Mouse (Mus musculus) liver, adult (tissue): Measurements from ENCODE around the gene Sap30l.

ENCODE experiments used
- GATA4 ChIP-seq: IDR thresholded peaks from 2 replicates; pipeline ENCODE4 v1.6.1; 2014; ENCODE audit warnings: mild to moderate bottlenecking, low read length; ENCODE audit not compliant: insufficient replicate concordance

Gene Sap30l

DNA sequence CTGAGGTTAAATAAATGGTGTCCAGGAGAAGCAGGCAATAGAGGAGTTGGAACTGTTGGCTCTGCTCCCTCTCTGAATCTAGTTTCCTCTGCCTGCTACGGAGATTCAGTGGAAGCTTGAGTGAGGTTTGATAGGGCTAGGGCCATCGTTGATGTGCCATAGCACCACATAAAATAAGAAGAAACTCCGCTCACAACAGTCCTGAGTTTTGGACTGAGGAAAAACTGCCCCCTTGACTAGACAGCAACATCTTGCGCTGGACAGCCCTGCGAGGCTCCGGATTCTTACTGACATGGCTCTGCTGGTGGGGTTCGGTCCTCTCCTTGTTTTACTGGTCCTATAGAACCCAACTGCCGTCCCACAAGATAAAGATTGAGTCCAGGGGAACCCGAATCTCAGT lies 35.0 kb downstream of the Sap30l start:
- no peak for TF ChIP-seq GATA4

DNA sequence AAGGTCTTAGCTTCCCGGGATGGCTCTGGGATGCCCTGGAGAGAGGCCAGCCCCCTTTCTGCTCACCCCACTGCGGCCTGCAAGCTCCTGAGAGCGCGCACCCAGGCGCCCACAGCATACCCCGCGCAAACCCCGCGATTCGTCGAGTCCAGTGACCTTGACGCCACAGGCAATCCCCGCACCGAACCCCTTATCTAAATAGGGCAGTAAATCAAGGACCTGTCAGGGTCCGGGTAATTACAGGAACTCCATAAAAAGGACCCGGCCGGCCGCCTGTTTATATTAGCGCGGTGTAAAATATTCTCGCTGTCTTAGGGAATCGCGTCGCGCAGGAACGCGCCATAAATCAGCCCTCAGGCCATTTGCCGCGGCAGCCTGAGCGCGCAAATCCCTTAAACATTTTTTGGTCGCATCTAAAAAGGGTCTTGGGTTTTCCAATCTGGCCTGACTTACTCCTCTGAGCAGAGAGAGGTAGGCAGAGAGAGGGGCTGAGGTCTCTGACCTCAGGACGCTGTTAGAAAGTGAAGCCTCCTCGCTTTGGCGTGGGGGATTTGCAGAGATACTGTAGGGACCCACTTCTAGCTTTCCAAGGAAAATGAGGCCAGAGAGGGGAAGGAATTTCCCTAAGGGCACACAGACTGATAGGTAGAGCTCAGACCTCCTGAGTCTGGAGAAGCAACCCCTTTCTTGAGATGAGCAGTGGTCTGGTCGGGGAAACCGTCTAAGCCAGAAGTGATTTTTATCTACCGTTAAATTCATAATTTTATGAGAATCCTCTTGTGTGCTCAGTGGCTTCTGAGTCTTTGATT lies 35.6 kb downstream of the Sap30l start:
- TF ChIP-seq GATA4, result no peak

DNA sequence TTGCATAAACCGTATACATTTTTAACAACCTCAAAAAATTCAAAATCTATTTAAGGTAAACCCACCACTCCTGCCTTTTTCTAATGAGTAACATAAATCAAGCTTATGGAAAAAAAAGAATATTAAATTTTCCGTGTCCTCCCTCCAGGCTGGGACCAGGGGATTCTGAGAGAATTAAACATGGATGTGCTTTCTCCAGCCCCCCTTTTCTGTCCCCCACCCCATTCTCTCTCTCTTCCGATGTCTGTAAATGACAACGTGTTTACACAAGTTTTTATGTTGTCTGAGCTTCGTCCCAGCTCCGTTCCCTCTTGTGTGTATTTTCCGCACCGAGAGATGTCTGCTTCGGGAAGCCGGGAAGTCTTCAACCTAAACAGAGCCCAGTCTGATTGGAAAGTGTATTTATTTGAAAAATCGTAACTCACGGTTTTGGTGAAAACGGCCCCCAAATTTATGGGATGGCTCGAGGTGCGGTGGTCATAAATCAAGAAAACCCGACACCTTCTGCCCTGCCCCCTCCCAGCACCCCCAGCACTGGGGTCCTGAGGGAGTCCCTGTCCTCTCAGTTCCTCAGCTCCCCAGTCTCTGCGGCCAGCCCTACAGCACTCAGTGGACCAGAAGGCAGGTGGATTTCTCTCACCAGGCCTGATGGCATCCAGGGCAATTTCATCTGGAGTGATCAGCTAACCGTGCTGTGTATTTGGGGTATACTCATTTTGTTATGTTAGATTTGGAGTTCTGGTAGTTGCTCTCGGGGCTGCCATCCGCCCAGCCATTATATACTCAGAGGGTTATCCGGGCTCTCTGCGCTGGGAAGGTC lies 36.6 kb downstream of the Sap30l start:
- no peak for TF ChIP-seq GATA4

DNA sequence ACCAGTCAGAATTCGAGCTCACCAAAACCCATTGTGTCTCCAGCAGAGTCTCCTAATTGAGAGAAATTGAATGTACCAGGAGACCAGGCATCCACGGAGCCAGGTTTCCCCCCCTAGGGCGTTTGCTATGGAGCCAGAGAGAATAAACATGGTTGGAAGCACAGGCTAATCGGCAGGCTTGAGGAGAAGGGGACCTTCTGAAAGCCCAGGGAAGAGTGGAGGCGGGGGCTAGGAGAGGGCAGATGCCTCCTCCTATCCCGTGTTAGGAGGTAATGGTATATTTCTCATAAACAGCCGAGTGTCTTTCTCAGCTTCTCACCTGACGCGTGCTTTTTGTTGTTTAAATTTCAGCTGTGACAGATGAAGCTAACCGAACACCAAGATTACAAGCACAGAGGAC lies 39.5 kb downstream of the Sap30l start:
- TF ChIP-seq GATA4, result no peak

DNA sequence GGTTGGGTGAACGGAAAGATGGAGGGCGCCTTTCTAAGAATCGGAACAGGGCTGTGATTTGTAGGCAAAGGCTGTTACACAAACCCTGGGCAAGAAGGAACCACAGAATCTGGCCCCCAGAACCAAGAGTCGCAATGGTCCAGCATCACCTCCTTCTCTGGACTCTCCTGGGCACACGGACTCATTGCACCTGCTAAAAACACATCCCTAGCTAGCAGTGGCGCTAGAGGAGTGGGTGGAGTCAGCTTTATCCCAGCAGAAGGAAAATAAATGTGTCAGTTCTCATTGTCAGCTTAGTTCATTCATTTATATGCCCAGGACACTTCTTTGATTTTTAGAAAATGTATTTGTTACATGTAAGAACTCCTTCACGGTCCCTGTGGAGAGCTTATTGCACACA lies 40.0 kb downstream of the Sap30l start:
- TF ChIP-seq GATA4, result no peak

DNA sequence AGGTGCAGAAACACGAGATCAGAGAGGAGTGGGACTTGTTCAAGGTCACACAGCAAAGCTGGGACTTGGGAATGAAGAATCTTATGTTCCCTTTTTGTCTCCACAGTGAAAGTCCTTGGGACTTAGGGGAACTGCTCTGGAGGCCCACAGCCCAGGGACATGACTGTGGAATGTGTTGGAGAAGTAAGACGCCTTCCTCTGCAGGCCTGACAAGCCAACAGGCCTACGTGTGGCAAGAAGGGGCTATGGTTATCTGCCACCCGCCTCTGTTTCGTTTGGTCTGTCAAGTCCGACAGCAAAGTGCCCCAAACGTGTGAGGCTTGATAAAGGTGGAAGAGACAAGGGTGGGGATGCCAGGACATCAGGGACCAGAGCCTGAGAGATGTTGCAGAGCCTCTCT lies 46.0 kb downstream of the Sap30l start:
- no peak for TF ChIP-seq GATA4

DNA sequence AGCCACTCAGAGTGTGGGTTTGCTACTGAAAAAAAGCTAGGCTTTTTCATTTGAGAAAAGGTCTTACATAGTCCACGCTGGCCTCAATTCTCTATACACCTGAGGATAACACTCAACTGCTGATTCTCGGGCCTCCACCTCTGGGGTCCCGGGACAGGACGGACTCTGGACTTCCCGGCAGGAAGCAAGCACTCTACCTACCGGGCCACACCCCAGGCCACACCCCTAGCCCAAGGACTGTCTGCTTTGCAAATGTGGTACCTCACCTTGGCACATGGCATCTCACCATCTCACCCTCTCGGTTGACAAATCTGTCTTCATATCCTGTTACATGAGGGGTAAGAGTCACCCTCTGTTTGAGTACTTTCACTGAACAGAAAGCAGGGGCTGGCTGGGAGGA lies 48.9 kb downstream of the Sap30l start:
- no peak for TF ChIP-seq GATA4

DNA sequence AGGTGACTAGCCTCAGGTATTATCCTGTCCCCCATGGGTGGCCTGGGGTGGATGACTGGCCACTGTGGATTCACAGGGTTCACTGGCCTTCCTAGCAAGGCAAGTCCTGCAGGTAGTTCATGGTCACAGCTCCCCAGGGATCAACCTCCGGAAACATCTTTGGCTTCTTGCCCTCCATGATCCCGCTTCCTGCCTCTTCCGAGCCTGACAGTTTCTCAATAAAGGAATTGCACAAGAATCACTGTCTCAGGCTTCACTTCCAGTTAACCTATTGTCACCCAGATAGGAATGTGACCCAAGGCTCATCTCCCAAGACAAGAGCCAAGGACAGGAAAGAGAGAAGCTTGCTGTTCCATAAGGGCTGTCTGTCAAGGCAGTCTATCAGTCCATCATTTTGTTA lies 49.5 kb downstream of the Sap30l start:
- no peak for TF ChIP-seq GATA4

DNA sequence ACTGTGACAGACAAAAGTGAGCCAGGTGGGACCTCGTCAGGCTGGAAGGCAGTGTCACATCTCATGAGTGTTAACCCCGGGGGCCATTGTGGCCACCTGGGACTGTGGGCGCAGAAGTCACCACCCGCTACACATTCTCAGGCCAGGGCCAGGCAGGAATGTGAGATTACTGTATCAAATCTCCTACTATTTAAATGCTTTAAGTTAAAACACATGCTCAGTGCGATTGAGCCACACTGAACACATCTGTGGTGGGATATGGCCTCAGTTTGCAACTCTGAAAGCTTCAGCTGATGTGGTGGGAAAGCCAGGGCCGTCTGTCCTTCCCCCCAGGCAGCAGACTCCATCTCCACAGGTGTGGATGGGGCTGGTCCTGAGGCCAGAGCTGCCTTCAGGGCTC lies 52.1 kb downstream of the Sap30l start:
- TF ChIP-seq GATA4, result no peak

DNA sequence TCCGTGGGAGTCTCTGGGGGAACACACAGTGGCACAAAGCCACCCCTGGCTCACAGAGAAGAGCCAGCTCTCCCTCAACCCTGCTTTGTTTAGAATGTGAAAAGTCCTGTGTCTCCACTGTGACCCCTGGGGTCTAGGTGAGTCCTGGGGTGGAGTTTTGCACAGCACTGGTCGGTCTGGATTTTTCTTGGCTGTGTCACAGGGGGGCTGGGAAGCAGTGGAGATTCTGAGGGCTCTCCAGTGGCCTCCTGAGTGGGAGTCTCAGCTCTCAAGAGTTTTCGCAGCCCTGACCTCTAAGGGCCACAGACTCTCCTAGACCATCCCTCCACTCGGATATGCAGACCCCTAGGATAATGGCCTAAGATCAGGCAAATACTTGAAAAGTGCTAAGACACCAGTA lies 56.3 kb downstream of the Sap30l start:
- no peak for TF ChIP-seq GATA4
